Mouse (Mus musculus): Measurements from ENCODE around the gene Jade1. TPM values are rescaled to one million over a fixed set of nuclear protein-coding genes. Genes with fewer than 3 reads are reported as not detected.

Gene Jade1
- polyA plus RNA-seq, 1 experiment from 2014 or later, result 13.7 TPM

GRCm38 (mm10) chr3:41521733-41522132 is 33.8 kb upstream of the Jade1 start:
- Histone ChIP-seq H3K36me3 (ENCODE audit: control insufficient read depth, insufficient read depth, low read length) (no peaks in the 10 kb centered on the region), H3K4me3 (ENCODE audit: low read depth, low read length) (no peak overlapping the region), H3K9me3 (ENCODE audit: control insufficient read depth, low read length) (no peaks in the 10 kb centered on the region), H3K4me2 (ENCODE audit: low read depth, severe bottlenecking) (no peak overlapping the region), H3K9ac (ENCODE audit: low read length) (no peak overlapping the region), H3K27ac (replicated peaks; ENCODE audit: low read depth, low read length) (no peak overlapping the region), H3K27me3 (ENCODE audit: control insufficient read depth, insufficient read depth, low read length) (no peaks in the 10 kb centered on the region), H3K4me1 (ENCODE audit: control insufficient read depth, insufficient read depth, low read length) (no peaks in the 10 kb centered on the region)
- WGBS, result 74% methylated on average over 3 of the region's 3 CpGs
- no peak for ATAC-seq (ENCODE audit: insufficient number of reproducible peaks, low FRiP score, low TSS enrichment, low read depth)
- DNase-seq (ENCODE audit: low spot score), result no peak

- DNase-seq (ENCODE audit: low spot score), result no peak
- Histone ChIP-seq H3K4me3 (ENCODE audit: low read depth, low read length) (no peak overlapping the region), H3K27ac (replicated peaks; ENCODE audit: low read depth, low read length) (no peak overlapping the region), H3K4me2 (ENCODE audit: low read depth, severe bottlenecking) (no peak overlapping the region), H3K9me3 (ENCODE audit: control insufficient read depth, low read length) (no peaks in the 10 kb centered on the region), H3K4me1 (ENCODE audit: control insufficient read depth, insufficient read depth, low read length) (no peaks in the 10 kb centered on the region), H3K36me3 (ENCODE audit: control insufficient read depth, insufficient read depth, low read length) (no peaks in the 10 kb centered on the region), H3K27me3 (ENCODE audit: control insufficient read depth, insufficient read depth, low read length) (no peaks in the 10 kb centered on the region), H3K9ac (ENCODE audit: low read length) (no peak overlapping the region)
- ATAC-seq (ENCODE audit: insufficient number of reproducible peaks, low FRiP score, low TSS enrichment, low read depth), result no peak
- 47% methylated on average over 18 of the region's 18 CpGs for WGBS
Measured at GRCm38 (mm10) chr3:41522226-41523005, 33.1 kb upstream of the Jade1 start.

- no peaks in the 10 kb centered on the region for H3K36me3 ChIP-seq (ENCODE audit: control insufficient read depth, insufficient read depth, low read length)
- H3K4me3 ChIP-seq (ENCODE audit: low read depth, low read length), result no peak overlapping the region
- no peaks in the 10 kb centered on the region for H3K4me1 ChIP-seq (ENCODE audit: control insufficient read depth, insufficient read depth, low read length)
- 54% methylated on average over 2 of the region's 2 CpGs for WGBS
- no peak overlapping the region for H3K27ac ChIP-seq (replicated peaks; ENCODE audit: low read depth, low read length)
- H3K9me3 ChIP-seq (ENCODE audit: control insufficient read depth, low read length), result no peaks in the 10 kb centered on the region
- no peak overlapping the region for H3K4me2 ChIP-seq (ENCODE audit: low read depth, severe bottlenecking)
- H3K9ac ChIP-seq (ENCODE audit: low read length), result no peak overlapping the region
- no peaks in the 10 kb centered on the region for H3K27me3 ChIP-seq (ENCODE audit: control insufficient read depth, insufficient read depth, low read length)
- ATAC-seq (ENCODE audit: insufficient number of reproducible peaks, low FRiP score, low TSS enrichment, low read depth) (no peak), DNase-seq (ENCODE audit: low spot score) (no peak)
Measured at GRCm38 (mm10) chr3:41523006-41523375, 32.5 kb upstream of the Jade1 start.

- Histone ChIP-seq H3K4me2 (ENCODE audit: low read depth, severe bottlenecking) (no peak overlapping the region), H3K9me3 (ENCODE audit: control insufficient read depth, low read length) (no peaks in the 10 kb centered on the region), H3K27ac (replicated peaks; ENCODE audit: low read depth, low read length) (no peak overlapping the region), H3K4me3 (ENCODE audit: low read depth, low read length) (no peak overlapping the region), H3K9ac (ENCODE audit: low read length) (no peak overlapping the region), H3K4me1 (ENCODE audit: control insufficient read depth, insufficient read depth, low read length) (no peaks in the 10 kb centered on the region), H3K36me3 (ENCODE audit: control insufficient read depth, insufficient read depth, low read length) (no peaks in the 10 kb centered on the region), H3K27me3 (ENCODE audit: control insufficient read depth, insufficient read depth, low read length) (no peaks in the 10 kb centered on the region)
- DNase-seq (ENCODE audit: low spot score) (no peak), ATAC-seq (ENCODE audit: insufficient number of reproducible peaks, low FRiP score, low TSS enrichment, low read depth) (no peak)
- 90% methylated on average over 4 of the region's 4 CpGs for WGBS
Measured at GRCm38 (mm10) chr3:41523460-41523859, 32.1 kb upstream of the Jade1 start.

- Histone ChIP-seq H3K9me3 (ENCODE audit: control insufficient read depth, low read length) (no peaks in the 10 kb centered on the region), H3K4me3 (ENCODE audit: low read depth, low read length) (no peak overlapping the region), H3K36me3 (ENCODE audit: control insufficient read depth, insufficient read depth, low read length) (no peaks in the 10 kb centered on the region), H3K4me1 (ENCODE audit: control insufficient read depth, insufficient read depth, low read length) (no peaks in the 10 kb centered on the region), H3K9ac (ENCODE audit: low read length) (no peak overlapping the region), H3K4me2 (ENCODE audit: low read depth, severe bottlenecking) (no peak overlapping the region), H3K27me3 (ENCODE audit: control insufficient read depth, insufficient read depth, low read length) (no peaks in the 10 kb centered on the region), H3K27ac (replicated peaks; ENCODE audit: low read depth, low read length) (no peak overlapping the region)
- DNase-seq (ENCODE audit: low spot score), result no peak
- no peak for ATAC-seq (ENCODE audit: insufficient number of reproducible peaks, low FRiP score, low TSS enrichment, low read depth)
- 93% methylated on average over 2 of the region's 2 CpGs for WGBS
Measured at GRCm38 (mm10) chr3:41528291-41528969, 27.1 kb upstream of the Jade1 start.

- H3K4me2 ChIP-seq (ENCODE audit: low read depth, severe bottlenecking), result no peak overlapping the region
- H3K36me3 ChIP-seq (ENCODE audit: control insufficient read depth, insufficient read depth, low read length), result no peaks in the 10 kb centered on the region
- ATAC-seq (ENCODE audit: insufficient number of reproducible peaks, low FRiP score, low TSS enrichment, low read depth) (no peak), DNase-seq (ENCODE audit: low spot score) (no peak)
- H3K4me3 ChIP-seq (ENCODE audit: low read depth, low read length), result no peak overlapping the region
- H3K27ac ChIP-seq (replicated peaks; ENCODE audit: low read depth, low read length), result no peak overlapping the region
- WGBS, result 76% methylated on average over 3 of the region's 3 CpGs
- H3K9ac ChIP-seq (ENCODE audit: low read length), result no peak overlapping the region
- no peaks in the 10 kb centered on the region for H3K27me3 ChIP-seq (ENCODE audit: control insufficient read depth, insufficient read depth, low read length)
- no peaks in the 10 kb centered on the region for H3K4me1 ChIP-seq (ENCODE audit: control insufficient read depth, insufficient read depth, low read length)
- no peaks in the 10 kb centered on the region for H3K9me3 ChIP-seq (ENCODE audit: control insufficient read depth, low read length)
Measured at GRCm38 (mm10) chr3:41530156-41530555, 25.4 kb upstream of the Jade1 start.

- Histone ChIP-seq H3K9me3 (ENCODE audit: control insufficient read depth, low read length) (no peaks in the 10 kb centered on the region), H3K4me2 (ENCODE audit: low read depth, severe bottlenecking) (no peak overlapping the region), H3K27ac (replicated peaks; ENCODE audit: low read depth, low read length) (no peak overlapping the region), H3K4me3 (ENCODE audit: low read depth, low read length) (no peak overlapping the region), H3K9ac (ENCODE audit: low read length) (no peak overlapping the region), H3K27me3 (ENCODE audit: control insufficient read depth, insufficient read depth, low read length) (no peaks in the 10 kb centered on the region), H3K4me1 (ENCODE audit: control insufficient read depth, insufficient read depth, low read length) (no peaks in the 10 kb centered on the region), H3K36me3 (ENCODE audit: control insufficient read depth, insufficient read depth, low read length) (no peaks in the 10 kb centered on the region)
- DNase-seq (ENCODE audit: low spot score) (no peak), ATAC-seq (ENCODE audit: insufficient number of reproducible peaks, low FRiP score, low TSS enrichment, low read depth) (no peak)
- 24% methylated on average over 8 of the region's 8 CpGs for WGBS
Measured at GRCm38 (mm10) chr3:41531541-41531940, 24.0 kb upstream of the Jade1 start.

GRCm38 (mm10) chr3:41532109-41532508 is 23.4 kb upstream of the Jade1 start:
- Histone ChIP-seq H3K4me2 (ENCODE audit: low read depth, severe bottlenecking) (no peak overlapping the region), H3K9me3 (ENCODE audit: control insufficient read depth, low read length) (no peaks in the 10 kb centered on the region), H3K27ac (replicated peaks; ENCODE audit: low read depth, low read length) (no peak overlapping the region), H3K36me3 (ENCODE audit: control insufficient read depth, insufficient read depth, low read length) (no peaks in the 10 kb centered on the region), H3K9ac (ENCODE audit: low read length) (no peak overlapping the region), H3K4me3 (ENCODE audit: low read depth, low read length) (no peak overlapping the region), H3K4me1 (ENCODE audit: control insufficient read depth, insufficient read depth, low read length) (no peaks in the 10 kb centered on the region), H3K27me3 (ENCODE audit: control insufficient read depth, insufficient read depth, low read length) (no peaks in the 10 kb centered on the region)
- DNase-seq (ENCODE audit: low spot score), result no peak
- WGBS, result 76% methylated on average over 12 of the region's 12 CpGs
- no peak for ATAC-seq (ENCODE audit: insufficient number of reproducible peaks, low FRiP score, low TSS enrichment, low read depth)

Data from limb, embryonic 11.5 days (tissue).